Mouse (Mus musculus): ENCODE data around the gene Tecr. TPM values are rescaled to one million over a fixed set of nuclear protein-coding genes. Genes with fewer than 3 reads are reported as not detected.
"Not testable (repeated sequence)": the region's sequence is repeated elsewhere in the genome, so short reads cannot be mapped to it uniquely, and the experiment has no call there.

Tecr gene
- polyA plus RNA-seq, 1 experiment from 2014 or later = 740 TPM

DNA sequence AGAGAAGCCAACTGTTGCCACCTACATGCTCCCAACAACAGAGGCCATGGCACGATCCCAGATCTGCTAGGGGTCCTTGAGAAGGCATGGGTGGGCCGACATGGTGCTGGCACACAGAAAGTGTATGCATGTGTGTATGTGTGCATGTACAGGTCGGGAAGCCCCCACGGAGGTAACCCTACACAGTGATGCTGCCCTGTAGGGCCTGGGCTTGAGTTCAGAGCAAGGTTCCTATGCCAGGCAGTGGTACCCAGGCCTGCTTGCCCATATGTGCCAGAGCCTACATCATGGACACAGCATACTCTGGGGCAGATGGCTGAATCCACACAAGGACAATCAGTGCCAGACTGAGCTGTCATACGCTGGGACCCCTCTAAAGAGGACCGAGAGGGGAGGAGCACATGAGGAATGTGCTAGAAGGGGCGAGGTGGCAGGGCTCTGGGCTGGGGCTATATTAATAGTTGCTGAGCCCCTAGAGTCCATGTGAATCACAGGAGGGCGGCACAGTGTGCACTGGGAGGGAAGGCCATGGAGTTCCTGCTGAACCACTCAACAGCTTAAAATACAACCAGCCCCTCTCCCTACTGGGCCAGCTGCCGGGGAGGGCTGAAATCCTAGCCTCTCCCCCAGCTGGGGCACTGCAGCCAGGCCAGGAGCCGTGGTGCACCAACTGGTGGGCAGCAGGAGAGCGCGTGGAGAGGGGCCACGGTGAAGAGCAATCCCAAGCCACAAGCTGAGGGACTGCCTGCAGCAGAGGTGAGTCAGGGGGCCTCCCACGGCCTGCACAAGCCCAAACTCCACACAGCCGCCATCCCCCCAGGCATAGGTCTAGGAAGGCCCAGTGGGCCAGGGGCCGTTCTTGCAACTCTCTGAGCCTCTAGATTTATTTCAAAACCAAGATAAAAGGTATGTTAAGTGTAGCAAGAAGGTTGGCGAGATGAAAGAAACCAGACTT, 31.9 kb downstream of the Tecr start:
- Histone ChIP-seq H3K27me3 (ENCODE audit: low read depth, poor library complexity, severe bottlenecking) (no peaks in the 10 kb centered on the region), H3K4me1 (peaks cover 59% of the 10 kb centered on the region), H3K4me3 (no peak overlapping the region), H3K27ac (replicated peaks) (no peak overlapping the region), H3K36me3 (peaks cover 75% of the 10 kb centered on the region), H3K9me3 (replicated peaks) (no peaks in the 10 kb centered on the region)
- no peak for DNase-seq (ENCODE audit: low spot score)
- 80% methylated on average over 17 of the region's 17 CpGs for WGBS

DNA sequence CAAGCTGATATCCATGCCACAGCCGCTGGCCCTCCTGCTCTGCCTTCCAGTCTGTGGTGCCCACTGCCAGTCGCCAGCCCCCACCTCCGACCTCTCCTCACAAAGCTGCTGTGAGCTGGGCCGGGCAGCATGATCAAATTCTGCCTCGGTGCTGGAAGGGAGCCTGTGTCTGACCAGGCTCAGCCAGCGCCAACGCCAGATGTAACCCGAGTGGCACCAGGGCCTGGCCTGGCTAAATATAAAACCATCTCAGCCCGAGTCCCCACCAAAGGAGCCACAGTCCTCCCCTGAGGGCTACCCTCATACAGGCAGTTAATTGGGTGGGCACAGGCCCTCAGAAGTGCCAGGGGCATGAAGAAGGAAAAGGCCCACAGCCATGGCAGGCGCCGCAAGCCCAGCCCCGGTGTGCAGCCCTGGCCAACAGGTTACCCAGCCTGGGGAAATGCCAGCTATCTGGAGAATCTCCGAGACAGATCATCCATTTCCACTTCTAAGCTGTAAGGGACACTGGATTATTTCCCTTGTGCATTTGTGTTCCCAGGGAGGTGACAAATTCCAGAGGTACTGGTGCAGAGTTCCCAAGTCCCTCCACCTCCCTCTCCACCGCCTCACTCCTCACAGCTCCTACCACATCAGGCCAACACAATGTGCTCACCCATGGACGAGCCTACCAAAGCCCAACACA, 33.0 kb downstream of the Tecr start:
- H3K36me3 ChIP-seq = peaks cover 76% of the 10 kb centered on the region
- H3K9me3 ChIP-seq (replicated peaks) = no peaks in the 10 kb centered on the region
- DNase-seq (ENCODE audit: low spot score) = no peak
- H3K4me3 ChIP-seq = no peak overlapping the region
- no peak overlapping the region for H3K27ac ChIP-seq (replicated peaks)
- H3K27me3 ChIP-seq (ENCODE audit: low read depth, poor library complexity, severe bottlenecking) = no peaks in the 10 kb centered on the region
- H3K4me1 ChIP-seq = peaks cover 49% of the 10 kb centered on the region
- WGBS = 87% methylated on average over 15 of the region's 15 CpGs

GRCm38 (mm10) chr8:83573140-83573875, 34.5 kb downstream of the Tecr start:
- peak; percentile 14 for DNase-seq (ENCODE audit: low spot score)
- WGBS = 87% methylated on average over 18 of the region's 18 CpGs

DNA sequence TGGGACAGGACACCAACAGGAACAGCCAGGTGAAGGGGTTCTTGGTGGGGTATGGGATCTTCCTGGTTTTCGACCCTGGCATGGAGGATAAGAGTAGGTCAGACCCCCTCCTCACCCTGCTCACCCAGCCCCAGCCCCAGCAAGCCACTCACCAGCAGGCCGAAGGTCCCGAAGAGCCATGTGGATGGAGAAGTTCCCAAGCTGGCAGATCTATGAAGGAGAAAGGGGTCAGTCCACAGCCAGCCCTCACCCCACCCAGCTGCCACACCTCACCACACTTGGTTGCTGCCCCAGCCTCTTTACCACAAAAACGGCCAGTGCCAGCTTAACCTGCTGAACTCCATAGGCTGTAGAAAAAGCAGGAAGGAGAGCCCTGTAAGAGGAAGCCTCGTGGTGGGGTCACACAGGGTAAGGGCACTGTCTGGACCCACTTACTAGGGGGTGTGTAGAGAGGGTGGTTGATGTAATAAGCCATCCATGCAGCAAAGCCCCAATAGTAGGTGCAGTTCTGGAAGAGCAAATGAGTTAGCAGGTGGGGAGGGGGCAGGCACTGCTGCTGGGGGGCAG, 35.4 kb downstream of the Tecr start:
- Histone ChIP-seq H3K4me3 (no peak overlapping the region), H3K27me3 (ENCODE audit: low read depth, poor library complexity, severe bottlenecking) (no peaks in the 10 kb centered on the region), H3K9me3 (replicated peaks) (no peaks in the 10 kb centered on the region), H3K27ac (replicated peaks) (no peak overlapping the region), H3K4me1 (peaks cover 44% of the 10 kb centered on the region), H3K36me3 (peaks cover 77% of the 10 kb centered on the region)
- no peak for DNase-seq (ENCODE audit: low spot score)
- WGBS = 90% methylated on average over 5 of the region's 5 CpGs

More at GRCm38 (mm10) chr8:83573140-83573875, 34.5 kb downstream of the Tecr start:
- no peaks in the 10 kb centered on the region for H3K27me3 ChIP-seq (ENCODE audit: low read depth, poor library complexity, severe bottlenecking)
- no peak overlapping the region for H3K4me3 ChIP-seq
- H3K9me3 ChIP-seq (replicated peaks) = no peaks in the 10 kb centered on the region
- no peak overlapping the region for H3K27ac ChIP-seq (replicated peaks)
- H3K36me3 ChIP-seq = peaks cover 77% of the 10 kb centered on the region
- peaks cover 42% of the 10 kb centered on the region for H3K4me1 ChIP-seq

GRCm38 (mm10) chr8:83571791-83572190, 36.0 kb downstream of the Tecr start:
- Histone ChIP-seq H3K27me3 (ENCODE audit: low read depth, poor library complexity, severe bottlenecking) (no peaks in the 10 kb centered on the region), H3K27ac (replicated peaks) (no peak overlapping the region), H3K4me1 (peaks cover 42% of the 10 kb centered on the region), H3K4me3 (no peak overlapping the region), H3K9me3 (replicated peaks) (no peaks in the 10 kb centered on the region), H3K36me3 (peaks cover 77% of the 10 kb centered on the region)
- WGBS = 95% methylated on average over 10 of the region's 10 CpGs
- DNase-seq (ENCODE audit: low spot score) = peak; percentile 10

GRCm38 (mm10) chr8:83571001-83571340, 36.8 kb downstream of the Tecr start:
- Histone ChIP-seq H3K4me1 (peaks cover 34% of the 10 kb centered on the region), H3K36me3 (peaks cover 74% of the 10 kb centered on the region)
- not testable (repeated sequence) for H3K27ac ChIP-seq (replicated peaks); H3K9me3 ChIP-seq (replicated peaks); H3K27me3 ChIP-seq (ENCODE audit: low read depth, poor library complexity, severe bottlenecking); H3K4me3 ChIP-seq; DNase-seq (ENCODE audit: low spot score)
- 96% methylated on average over 7 of the region's 7 CpGs for WGBS

GRCm38 (mm10) chr8:83570272-83571000, 37.3 kb downstream of the Tecr start:
- peaks cover 69% of the 10 kb centered on the region for H3K36me3 ChIP-seq
- no peaks in the 10 kb centered on the region for H3K27me3 ChIP-seq (ENCODE audit: low read depth, poor library complexity, severe bottlenecking)
- 92% methylated on average over 15 of the region's 15 CpGs for WGBS
- no peak overlapping the region for H3K27ac ChIP-seq (replicated peaks)
- DNase-seq (ENCODE audit: low spot score) = no peak
- H3K9me3 ChIP-seq (replicated peaks) = no peaks in the 10 kb centered on the region
- H3K4me1 ChIP-seq = peaks cover 28% of the 10 kb centered on the region
- H3K4me3 ChIP-seq = no peak overlapping the region

DNA sequence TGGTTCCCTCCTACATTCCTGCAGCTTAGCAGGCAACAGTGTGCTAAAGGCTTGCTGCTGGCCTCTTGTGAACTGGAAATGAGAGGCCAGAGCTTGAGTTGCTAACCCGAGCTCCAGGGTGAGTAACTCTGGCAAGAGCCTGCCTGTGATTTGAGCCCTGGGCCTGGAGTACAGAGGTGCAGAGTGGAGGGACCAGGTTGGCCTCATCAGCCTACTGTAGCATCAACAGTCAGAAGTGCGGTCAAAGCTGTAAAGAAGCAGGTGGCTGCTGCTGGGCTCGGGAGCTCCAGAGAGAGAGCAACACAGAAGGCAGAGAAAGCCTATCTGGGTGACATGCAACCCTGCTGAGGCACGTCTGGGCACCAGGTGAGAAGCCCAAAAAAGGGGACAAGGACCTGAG, 38.6 kb downstream of the Tecr start:
- H3K9me3 ChIP-seq (replicated peaks) = no peaks in the 10 kb centered on the region
- H3K27ac ChIP-seq (replicated peaks) = no peak overlapping the region
- H3K4me1 ChIP-seq = peaks cover 25% of the 10 kb centered on the region
- 84% methylated on average over 4 of the region's 4 CpGs for WGBS
- no peaks in the 10 kb centered on the region for H3K27me3 ChIP-seq (ENCODE audit: low read depth, poor library complexity, severe bottlenecking)
- peaks cover 56% of the 10 kb centered on the region for H3K36me3 ChIP-seq
- no peak for DNase-seq (ENCODE audit: low spot score)
- H3K4me3 ChIP-seq = no peak overlapping the region

DNA sequence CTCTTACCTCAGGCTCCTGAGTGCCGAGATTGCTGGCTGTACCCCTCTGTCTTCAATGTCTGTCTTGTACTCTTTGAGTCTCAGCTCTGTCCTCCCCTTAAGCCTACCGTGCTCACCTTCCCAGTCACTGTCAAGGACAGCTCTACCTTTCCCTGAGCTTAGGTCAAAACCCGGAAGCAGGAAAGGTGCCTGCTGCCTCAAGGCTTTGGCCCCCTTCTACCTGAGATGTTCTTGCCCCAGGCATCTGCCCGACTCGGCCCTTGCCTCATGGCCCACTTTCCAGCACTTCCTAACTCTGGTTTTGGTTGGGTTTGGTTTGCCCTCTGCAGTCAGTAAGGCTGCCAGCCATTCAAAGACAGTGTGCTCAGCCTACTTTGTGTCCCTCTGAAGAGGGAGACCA, 39.0 kb downstream of the Tecr start:
- 80% methylated on average over 5 of the region's 5 CpGs for WGBS
- Histone ChIP-seq H3K27ac (replicated peaks) (no peak overlapping the region), H3K27me3 (ENCODE audit: low read depth, poor library complexity, severe bottlenecking) (no peaks in the 10 kb centered on the region), H3K4me3 (no peak overlapping the region), H3K4me1 (peaks cover 25% of the 10 kb centered on the region), H3K9me3 (replicated peaks) (no peaks in the 10 kb centered on the region), H3K36me3 (peaks cover 52% of the 10 kb centered on the region)
- no peak for DNase-seq (ENCODE audit: low spot score)

- Histone ChIP-seq H3K9me3 (replicated peaks) (no peaks in the 10 kb centered on the region), H3K27ac (replicated peaks) (0 out of 2 replicates have a peak overlapping the region, but pooled peaks have one; percentile 14), H3K4me3 (peak overlapping the region; percentile 73; the same call in 1 of the 2 replicates), H3K4me1 (peaks cover 21% of the 10 kb centered on the region), H3K36me3 (peaks cover 46% of the 10 kb centered on the region), H3K27me3 (ENCODE audit: low read depth, poor library complexity, severe bottlenecking) (no peaks in the 10 kb centered on the region)
- no peak for DNase-seq (ENCODE audit: low spot score)
- WGBS = 78% methylated on average over 5 of the region's 5 CpGs
These were observed 39.6 kb downstream of the Tecr start for GRCm38 (mm10) chr8:83568128-83568527.

DNA sequence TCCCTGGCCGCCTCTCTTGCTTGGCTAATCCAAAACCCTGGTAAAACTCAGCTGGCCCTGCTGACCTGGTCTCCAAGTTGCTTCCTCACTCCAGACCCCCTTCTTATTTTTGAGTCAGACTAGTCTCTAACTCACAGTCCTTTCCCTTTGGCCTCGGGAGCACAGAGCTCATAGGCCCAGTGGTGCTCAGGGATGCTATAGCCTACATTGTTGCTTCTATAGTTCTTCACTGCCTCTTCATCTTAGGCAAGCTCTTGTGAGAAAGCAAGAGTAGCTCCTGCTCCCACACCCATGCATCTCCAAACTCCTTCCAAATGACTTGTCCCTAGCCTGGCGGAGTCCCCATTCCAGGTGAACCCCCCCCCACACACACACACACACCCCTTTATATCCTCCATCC, 40.1 kb downstream of the Tecr start:
- no peak for DNase-seq (ENCODE audit: low spot score)
- Histone ChIP-seq H3K9me3 (replicated peaks) (no peaks in the 10 kb centered on the region), H3K36me3 (peaks cover 41% of the 10 kb centered on the region), H3K4me1 (peaks cover 21% of the 10 kb centered on the region), H3K27me3 (ENCODE audit: low read depth, poor library complexity, severe bottlenecking) (no peaks in the 10 kb centered on the region), H3K27ac (replicated peaks) (peak overlapping the region; percentile 96; the same call in 1 of the 2 replicates), H3K4me3 (peak overlapping the region; percentile 73)
- 52% methylated on average over 3 of the region's 3 CpGs for WGBS

Data from midbrain, embryonic 10.5 days (tissue).